Mouse (Mus musculus): ENCODE results near the gene Cpt1c.

DNA sequence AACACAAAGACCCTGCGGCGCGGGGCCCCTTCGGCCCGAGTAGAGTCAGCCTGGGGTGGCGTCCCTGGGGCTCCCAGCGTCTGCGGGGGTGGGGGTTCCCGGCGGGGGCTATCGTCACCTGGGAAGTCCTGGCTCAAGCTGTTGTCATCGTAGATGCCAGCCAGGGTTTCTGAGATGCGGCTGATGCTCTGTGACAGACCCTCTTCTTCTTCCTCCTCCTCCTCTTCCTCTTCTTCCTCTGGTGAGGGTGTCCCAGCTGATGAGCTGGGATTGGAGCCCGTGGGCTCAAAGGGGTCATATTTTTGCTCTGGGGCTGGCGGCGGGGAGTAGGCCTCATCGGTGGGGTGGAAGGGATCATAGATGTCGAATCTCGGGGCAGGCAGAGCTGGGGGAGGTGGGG, 33.8 kb upstream of the Cpt1c start:
- TF ChIP-seq CTCF (IDR thresholded peaks at IDR 0.05; ENCODE audit: insufficient read depth, low read depth, low read length) (no peak), POLR2A (IDR thresholded peaks at IDR 0.05; ENCODE audit: insufficient read depth, low read depth, low read length) (no peak)
